Mouse (Mus musculus) spleen, postnatal 36 days (tissue): ENCODE results near the gene Mex3b.
A peak's percentile ranks its signal among the peaks of the same experiment; 100 is the strongest.

Experiments used
- DNase-seq, 2 experiments: peaks; one replicate each; pipeline ENCODE4 v3.0.0; 2022; ENCODE audit warnings: low spot score in 2 of 2, mixed read lengths in 1 of 2

The Mex3b gene

DNA sequence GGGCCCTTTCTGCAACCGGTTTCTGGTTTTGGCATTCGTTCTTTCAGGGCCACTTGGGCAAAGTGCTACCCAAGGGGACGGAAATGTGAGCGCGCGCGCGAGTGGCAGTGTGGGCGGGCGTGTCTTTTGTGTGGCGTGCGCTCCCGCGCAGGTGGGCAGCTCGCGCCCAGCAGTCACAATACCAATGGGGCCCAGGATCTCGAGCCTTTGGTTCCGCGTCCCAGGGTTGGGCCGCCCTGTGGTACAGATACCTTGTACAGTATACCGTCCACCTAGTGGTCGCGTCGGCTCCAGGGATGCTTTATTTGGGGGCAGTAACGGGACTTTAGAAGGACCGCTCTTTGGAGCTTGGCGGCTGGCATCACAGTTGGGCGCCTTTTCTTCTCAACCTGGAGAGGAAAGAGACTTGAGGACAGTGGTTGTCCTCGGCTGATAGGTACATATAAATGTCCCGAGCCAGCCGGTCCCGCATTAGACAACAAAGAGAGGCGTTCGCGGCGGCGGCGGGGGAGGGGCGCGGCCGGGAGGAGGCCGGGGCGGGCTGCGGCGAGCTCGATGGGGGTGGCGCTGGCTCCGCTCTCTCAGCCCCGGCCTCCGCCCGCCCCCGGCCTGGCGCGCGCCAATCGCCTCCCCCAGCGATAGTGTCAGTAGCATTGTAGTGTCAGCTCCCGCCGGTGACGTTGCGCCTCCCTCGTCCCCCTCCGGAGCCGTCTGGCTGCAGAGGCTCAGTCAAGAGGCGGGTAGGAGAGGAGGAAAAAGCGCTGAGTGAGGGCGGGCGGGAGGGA lies 455 bp upstream of the Mex3b start:
- peak; percentile 91 to 93 for DNase-seq

DNA sequence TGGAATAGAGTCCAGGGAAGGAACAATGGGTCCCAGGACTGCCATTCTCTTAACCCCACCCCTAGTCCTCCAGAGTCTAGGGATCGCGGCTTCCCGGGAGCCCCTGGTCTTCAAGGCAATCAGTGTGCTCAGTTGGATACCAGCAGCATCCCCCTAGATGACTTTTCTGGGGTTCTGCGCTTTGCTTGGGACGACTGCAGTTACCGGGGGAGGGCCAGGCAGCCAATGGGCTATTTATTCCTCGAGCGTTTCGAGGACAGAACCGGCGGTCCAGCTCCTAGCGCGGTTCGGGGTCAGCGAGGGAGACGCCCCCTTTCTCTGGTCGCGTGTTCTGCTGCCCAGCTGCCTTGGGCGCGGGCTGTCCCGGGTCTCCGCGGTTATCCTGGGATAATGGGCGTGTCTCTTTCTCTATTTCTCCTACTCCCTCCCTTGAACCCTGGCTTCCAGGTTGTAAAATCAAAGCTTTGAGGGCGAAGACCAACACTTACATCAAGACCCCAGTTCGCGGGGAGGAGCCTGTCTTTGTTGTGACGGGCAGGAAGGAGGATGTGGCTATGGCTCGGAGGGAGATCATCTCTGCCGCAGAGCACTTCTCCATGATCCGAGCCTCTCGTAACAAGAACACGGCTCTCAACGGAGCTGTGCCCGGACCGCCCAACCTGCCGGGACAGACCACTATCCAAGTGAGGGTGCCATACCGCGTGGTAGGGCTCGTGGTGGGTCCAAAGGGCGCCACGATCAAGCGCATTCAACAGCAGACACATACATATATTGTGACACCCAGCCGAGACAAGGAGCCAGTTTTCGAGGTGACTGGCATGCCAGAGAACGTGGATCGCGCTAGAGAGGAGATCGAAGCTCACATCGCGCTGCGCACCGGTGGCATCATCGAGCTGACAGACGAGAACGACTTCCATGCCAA lies 1.4 kb downstream of the Mex3b start:
- DNase-seq, result peak in 1 of 2 experiments; percentile 13

DNA sequence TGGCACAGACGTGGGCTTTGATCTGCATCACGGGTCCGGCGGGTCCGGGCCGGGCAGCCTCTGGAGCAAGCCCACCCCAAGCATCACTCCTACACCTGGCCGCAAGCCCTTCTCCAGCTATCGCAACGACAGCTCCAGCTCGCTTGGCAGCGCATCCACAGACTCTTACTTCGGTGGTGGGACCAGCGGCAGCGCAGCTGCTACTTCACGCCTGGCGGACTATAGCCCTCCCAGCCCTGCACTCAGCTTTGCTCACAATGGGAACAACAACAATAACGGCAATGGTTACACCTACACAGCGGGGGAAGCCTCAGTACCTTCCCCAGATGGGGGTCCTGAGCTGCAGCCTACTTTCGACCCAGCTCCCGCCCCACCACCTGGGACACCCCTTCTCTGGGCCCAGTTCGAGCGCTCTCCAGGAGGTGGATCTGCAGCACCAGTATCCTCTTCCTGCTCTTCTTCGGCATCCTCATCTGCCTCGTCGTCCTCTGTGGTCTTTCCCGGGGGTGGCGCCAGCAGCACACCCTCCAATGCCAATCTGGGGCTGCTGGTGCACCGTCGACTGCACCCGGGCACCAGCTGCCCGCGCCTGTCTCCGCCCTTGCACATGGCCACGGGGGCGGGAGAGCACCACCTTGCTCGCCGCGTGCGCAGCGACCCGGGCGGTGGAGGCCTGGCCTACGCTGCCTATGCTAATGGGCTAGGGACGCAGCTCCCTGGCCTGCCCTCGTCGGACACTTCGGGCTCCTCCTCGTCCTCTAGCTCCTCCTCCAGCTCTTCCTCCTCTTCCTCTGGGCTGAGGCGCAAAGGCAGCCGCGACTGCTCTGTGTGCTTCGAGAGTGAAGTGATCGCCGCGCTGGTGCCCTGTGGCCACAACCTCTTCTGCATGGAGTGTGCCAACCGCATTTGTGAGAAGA lies 2.4 kb downstream of the Mex3b start:
- DNase-seq, result no peak

DNA sequence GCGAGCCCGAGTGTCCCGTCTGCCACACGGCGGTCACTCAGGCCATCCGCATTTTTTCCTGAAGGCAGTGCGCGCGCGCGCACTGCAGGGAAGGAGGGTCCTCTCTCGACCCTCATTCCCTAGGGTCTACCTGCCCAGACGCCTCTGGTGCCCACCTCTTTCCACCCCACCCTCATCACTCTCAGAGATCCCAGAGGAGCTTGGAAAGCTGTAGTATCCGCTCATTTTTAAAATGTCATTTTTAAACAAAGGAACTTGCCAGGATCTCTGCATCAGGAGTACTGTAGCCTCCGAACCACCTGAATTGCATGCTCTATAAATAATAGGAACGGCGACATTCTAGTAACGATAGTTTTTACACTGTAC lies 3.0 kb downstream of the Mex3b start:
- DNase-seq, result no peak

DNA sequence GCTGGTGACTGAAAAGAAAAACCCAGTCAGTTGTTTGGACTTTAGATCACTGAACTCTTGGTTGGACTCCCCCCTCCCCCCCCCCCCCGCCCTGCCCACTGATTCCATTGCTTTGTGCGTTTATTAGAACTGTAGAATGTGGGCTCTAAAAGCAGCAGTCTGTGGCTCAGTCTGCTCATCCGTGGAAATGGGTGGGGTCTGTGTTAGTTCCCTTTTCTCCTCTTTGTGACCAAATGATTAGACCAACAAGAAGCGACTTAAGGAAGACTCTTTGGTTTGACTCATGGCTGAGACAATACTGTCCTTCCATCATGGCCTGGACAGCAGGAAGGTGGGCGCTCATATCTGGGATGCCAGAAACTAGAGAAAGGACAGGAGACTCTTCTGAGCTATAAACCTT lies 9.4 kb downstream of the Mex3b start:
- DNase-seq, result peak; percentile 40 to 63

- no peak for DNase-seq
Observed at GRCm38 (mm10) chr7:82880016-82880415, 12.9 kb downstream of the Mex3b start.

GRCm38 (mm10) chr7:82880700-82881099 lies 13.6 kb downstream of the Mex3b start:
- no peak for DNase-seq

- DNase-seq, result no peak
Observed at GRCm38 (mm10) chr7:82890317-82890850, 23.3 kb downstream of the Mex3b start.

DNA sequence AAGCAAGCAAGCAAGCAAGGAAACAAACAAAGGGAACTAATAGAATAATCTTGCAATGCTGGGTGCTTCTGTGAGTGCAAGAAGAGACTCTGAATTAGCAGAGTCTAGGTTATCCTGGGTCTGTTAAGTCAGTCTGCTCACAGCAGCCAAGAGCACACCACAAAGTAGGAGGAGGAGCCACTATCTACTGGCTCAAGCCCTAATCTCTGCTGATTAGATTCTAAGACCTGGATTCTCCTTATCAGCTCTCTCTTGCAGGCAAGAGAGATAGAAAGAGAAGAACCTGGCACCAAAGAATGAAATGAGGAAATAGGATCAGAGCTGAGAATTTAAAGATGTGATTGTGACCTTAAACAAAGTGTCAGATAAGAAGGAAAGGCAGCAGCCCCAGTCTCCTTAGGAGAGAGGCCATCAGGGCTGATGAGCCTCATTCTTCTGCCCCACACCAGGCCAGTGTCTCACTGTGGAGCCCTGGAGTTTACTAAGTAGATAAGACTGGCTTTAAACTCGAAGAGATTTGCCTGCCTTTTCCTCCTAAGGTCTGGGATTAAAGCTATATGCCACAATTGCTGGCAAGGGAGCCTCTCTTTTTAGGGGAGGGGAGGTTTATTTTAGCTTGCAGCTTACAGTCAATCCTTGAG lies 23.9 kb downstream of the Mex3b start:
- no peak for DNase-seq

- DNase-seq, result no peak
Observed at GRCm38 (mm10) chr7:82894366-82894765, 27.2 kb downstream of the Mex3b start.

- DNase-seq, result no peak
Observed at GRCm38 (mm10) chr7:82895606-82896005, 28.5 kb downstream of the Mex3b start.

DNA sequence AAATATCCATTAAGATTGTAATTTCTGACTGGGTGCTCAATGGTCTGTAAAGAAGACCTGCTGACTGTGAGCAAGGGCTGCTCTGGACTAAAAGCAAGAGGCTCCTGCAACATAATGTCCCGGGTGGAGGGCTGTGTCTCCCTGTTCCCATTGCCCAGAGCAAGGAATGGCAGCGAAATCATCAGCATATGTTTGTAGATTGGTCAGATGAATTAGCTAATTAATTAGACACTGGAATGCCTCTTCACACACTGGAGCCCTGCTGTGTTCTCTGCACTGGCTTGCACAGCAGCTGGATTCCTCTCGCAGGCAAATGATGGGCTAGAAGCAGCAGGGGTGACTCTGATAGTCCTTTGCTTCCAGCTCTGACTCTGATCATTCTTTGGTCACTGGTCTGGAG lies 29.6 kb downstream of the Mex3b start:
- DNase-seq, result no peak

DNA sequence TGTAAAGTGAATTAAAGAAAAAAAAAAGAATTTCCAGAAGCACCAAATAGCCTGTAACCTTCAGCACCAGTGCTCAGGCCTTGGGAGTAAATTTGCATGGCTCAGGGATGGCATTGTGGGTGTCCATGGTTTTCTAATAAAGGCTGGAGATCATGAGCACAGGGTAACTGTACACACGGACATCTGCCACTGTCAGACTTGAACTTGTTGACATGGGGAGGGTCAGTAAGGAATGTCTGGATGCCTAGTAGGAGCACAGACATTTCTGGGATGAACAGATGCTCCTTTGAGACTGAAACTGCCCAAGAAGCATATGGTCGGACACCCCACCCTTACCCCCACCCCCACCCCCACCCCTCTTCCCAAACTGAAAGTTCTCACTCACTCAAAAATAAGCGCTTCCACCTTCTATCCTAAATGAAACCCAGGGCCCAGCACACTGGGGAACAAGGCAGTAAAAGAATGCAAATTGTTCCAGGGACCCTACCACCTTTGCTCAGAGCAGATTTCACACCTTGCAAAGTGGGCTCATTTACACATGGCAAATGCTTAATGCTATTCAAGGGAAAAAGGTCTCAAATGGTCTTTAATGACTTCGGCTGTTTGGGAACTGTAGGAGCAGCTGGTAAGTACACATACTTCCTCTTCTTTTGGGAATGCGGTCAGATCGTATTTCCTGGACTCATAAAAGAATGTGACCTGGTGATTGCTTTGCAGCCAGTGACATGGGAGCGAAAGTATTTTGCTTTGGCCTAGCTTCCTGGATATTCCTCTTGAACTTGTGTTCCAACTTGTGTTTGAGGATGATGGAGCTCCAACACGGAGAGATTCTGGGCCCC lies 32.5 kb downstream of the Mex3b start:
- no peak for DNase-seq

GRCm38 (mm10) chr7:82903006-82903405 lies 35.9 kb downstream of the Mex3b start:
- DNase-seq, result no peak

- DNase-seq, result no peak
Observed at GRCm38 (mm10) chr7:82905527-82905926, 38.4 kb downstream of the Mex3b start.

DNA sequence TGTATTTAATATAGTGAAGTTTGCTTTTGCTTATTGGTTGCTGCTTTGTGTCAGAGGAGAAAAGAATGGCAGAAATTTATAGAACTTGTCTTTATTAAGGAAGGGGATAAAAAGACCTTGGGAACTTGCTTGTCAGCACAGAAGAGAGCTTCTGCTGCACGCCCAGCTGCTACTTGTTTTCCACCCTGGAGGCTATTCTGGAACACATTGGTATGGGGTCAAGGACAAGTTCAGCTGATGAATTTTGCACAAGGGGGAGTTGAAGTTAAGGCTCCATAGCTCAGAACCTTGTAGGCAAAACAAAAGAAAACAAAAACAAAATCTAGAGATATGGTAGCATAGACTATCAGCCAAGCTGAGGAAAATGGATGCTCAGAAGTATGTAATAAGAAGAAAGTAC lies 39.9 kb downstream of the Mex3b start:
- no peak for DNase-seq

DNA sequence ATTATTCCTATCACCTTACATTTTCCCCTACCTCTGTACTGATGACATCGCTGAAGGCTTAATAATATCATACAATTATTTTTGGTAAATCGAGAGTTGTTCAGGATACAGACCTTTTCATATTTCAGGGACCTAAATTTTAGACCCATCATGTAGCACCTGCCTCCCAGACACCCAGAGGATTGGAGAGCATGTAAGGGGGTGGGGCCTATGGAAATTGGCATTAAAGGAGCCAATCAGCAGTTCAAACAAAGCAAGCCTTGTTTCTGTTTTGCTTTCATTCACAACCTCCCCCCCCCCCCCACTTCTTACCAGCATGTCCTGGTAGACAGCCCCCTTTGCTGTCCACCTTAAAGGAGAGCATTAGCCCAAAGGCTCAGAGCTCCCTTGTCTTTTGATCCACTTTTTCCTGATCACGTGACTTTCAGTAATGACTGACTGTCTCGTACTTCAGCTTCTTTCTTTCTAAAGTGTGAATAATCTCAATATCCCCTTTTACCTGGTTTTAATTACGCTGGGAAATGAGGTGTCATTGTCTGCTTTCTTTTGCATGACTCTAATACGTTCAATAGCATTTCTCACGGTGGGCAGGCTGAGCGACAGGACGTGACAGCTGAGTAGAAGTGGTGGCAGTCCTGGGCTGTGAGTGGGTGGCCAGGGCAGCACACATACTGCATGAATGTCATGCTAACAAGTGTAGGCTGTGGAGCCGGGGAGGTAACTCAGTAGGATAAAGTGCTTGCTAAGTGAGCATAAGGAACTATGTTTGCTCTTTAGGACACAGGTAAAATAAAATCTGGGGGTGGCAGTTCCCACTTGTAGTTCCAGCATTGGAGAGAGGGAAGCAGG lies 43.6 kb downstream of the Mex3b start:
- DNase-seq, result no peak

- no peak for DNase-seq
Observed at GRCm38 (mm10) chr7:82911501-82911900, 44.4 kb downstream of the Mex3b start.

GRCm38 (mm10) chr7:82914297-82914696 lies 47.2 kb downstream of the Mex3b start:
- no peak for DNase-seq
